Mouse (Mus musculus) c-Kit-negative CD71-positive TER-119-positive erythroid progenitor cells, embryonic 14.5 days (primary cell): ENCODE data around the gene Myh7b.
A peak's percentile ranks its signal among the peaks of the same experiment; 100 is the strongest.

Source experiments
- DNase-seq: peaks from one replicate; pipeline ENCODE4 v3.0.0-alpha.2; 2013; ENCODE audit warnings: low read depth, low spot score

The Myh7b gene

GRCm38 (mm10) chr2:155634562-155634961, 23.6 kb downstream of the Myh7b start:
- no peak for DNase-seq

- DNase-seq, result no peak
Observed at GRCm38 (mm10) chr2:155635961-155636360, 24.9 kb downstream of the Myh7b start.

- no peak for DNase-seq
Observed at GRCm38 (mm10) chr2:155636881-155637280, 25.9 kb downstream of the Myh7b start.

- no peak for DNase-seq
Observed at GRCm38 (mm10) chr2:155637411-155637810, 26.4 kb downstream of the Myh7b start.

- no peak for DNase-seq
Observed at GRCm38 (mm10) chr2:155640656-155641055, 29.6 kb downstream of the Myh7b start.

GRCm38 (mm10) chr2:155641540-155642472, 30.8 kb downstream of the Myh7b start:
- DNase-seq, result no peak

- no peak for DNase-seq
Observed at GRCm38 (mm10) chr2:155645746-155646145, 34.7 kb downstream of the Myh7b start.

GRCm38 (mm10) chr2:155652618-155653017, 41.6 kb downstream of the Myh7b start:
- DNase-seq, result no peak

GRCm38 (mm10) chr2:155655759-155656372, 44.9 kb downstream of the Myh7b start:
- DNase-seq, result no peak

- no peak for DNase-seq
Observed at GRCm38 (mm10) chr2:155662390-155662789, 51.4 kb downstream of the Myh7b start.

GRCm38 (mm10) chr2:155663097-155663496, 52.1 kb downstream of the Myh7b start:
- DNase-seq, result no peak

- DNase-seq, result no peak
Observed at GRCm38 (mm10) chr2:155663910-155664460, 53.0 kb downstream of the Myh7b start.

- DNase-seq, result no peak
Observed at GRCm38 (mm10) chr2:155667881-155668280, 56.9 kb downstream of the Myh7b start.

GRCm38 (mm10) chr2:155668461-155668860, 57.4 kb downstream of the Myh7b start:
- peak; percentile 13 for DNase-seq

GRCm38 (mm10) chr2:155671236-155671635, 60.2 kb downstream of the Myh7b start:
- no peak for DNase-seq

GRCm38 (mm10) chr2:155673546-155673945, 62.5 kb downstream of the Myh7b start:
- peak; percentile 50 for DNase-seq

- no peak for DNase-seq
Observed at GRCm38 (mm10) chr2:155675118-155675517, 64.1 kb downstream of the Myh7b start.

GRCm38 (mm10) chr2:155679586-155680110, 68.6 kb downstream of the Myh7b start:
- DNase-seq, result no peak

- DNase-seq, result no peak
Observed at GRCm38 (mm10) chr2:155680591-155680990, 69.6 kb downstream of the Myh7b start.

GRCm38 (mm10) chr2:155681194-155681593, 70.2 kb downstream of the Myh7b start:
- no peak for DNase-seq

- DNase-seq, result no peak
Observed at GRCm38 (mm10) chr2:155681874-155682273, 70.9 kb downstream of the Myh7b start.

GRCm38 (mm10) chr2:155683137-155683536, 72.1 kb downstream of the Myh7b start:
- DNase-seq, result no peak
